Comparison of ENCODE assay signal across 19 mouse cellular contexts in the genomic region with DNA sequence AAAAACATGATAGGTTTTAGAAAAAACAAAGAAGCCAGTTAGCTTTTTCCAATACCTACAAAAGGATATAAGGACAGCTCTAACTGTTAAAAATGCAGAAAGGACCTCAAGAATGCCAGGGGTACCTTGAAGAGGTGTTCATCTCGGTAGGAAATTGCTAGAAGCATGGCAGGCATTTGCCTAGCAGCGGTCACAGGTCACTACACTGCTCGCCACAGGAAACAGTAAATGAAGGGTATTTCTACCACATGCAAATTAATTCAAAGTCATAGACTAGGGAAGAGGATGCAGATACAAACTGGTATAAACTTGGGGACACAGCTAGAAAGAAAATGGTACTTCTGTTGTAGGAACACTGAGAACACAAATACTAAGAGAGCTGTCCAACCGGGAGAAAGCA.
"Had no signal": no experiment of that assay in that cellular context is flagged by ENCODE, and none has a peak within 500 bp of the region (broad histone marks: within the 10 kb centered on the region; RNA-seq: fewer than 3 reads in every experiment).

No protein-coding gene starts in this region.

- H3K36me3 ChIP-seq: liver, embryonic 15.5 days; lung, embryonic 15.5 days; midbrain, embryonic 13.5 days; midbrain, embryonic 15.5 days; neural tube, embryonic 13.5 days; neural tube, embryonic 15.5 days had no signal

- H3K9me3 ChIP-seq: liver, embryonic 15.5 days; lung, embryonic 15.5 days; megakaryocyte, embryonic 14.5 days; midbrain, embryonic 13.5 days; midbrain, embryonic 15.5 days; neural tube, embryonic 13.5 days; neural tube, embryonic 15.5 days had no signal

- H3K4me3 ChIP-seq: liver, embryonic 15.5 days; lung, embryonic 15.5 days; megakaryocyte, embryonic 14.5 days; midbrain, embryonic 13.5 days; midbrain, embryonic 15.5 days; myocyte; neural tube, embryonic 13.5 days; neural tube, embryonic 15.5 days had no signal

- H3K4me1 ChIP-seq: liver, embryonic 15.5 days; midbrain, embryonic 13.5 days had no signal

- H3K4me2 ChIP-seq: liver, embryonic 15.5 days; lung, embryonic 15.5 days; midbrain, embryonic 11.5 days; midbrain, embryonic 13.5 days; midbrain, embryonic 15.5 days; neural tube, embryonic 13.5 days; neural tube, embryonic 15.5 days had no signal

- H3K9ac ChIP-seq: liver, embryonic 15.5 days; liver, postnatal 0 days; lung, embryonic 15.5 days; midbrain, embryonic 13.5 days; midbrain, embryonic 15.5 days; neural tube, embryonic 13.5 days; neural tube, embryonic 15.5 days had no signal

- H3K27me3 ChIP-seq: liver, embryonic 15.5 days; lung, embryonic 15.5 days; megakaryocyte, embryonic 14.5 days; midbrain, embryonic 13.5 days; midbrain, embryonic 15.5 days; neural tube, embryonic 13.5 days; neural tube, embryonic 15.5 days had no signal

- DNase-seq: liver, postnatal 0 days; lung, adult 2 months; lung, postnatal 14 days; lung, postnatal 36 days; right cerebral cortex, postnatal 14 days; thymus, adult 18-20 months; thymus, postnatal 14 days; thymus, postnatal 36 days had no signal

- H3K27ac ChIP-seq: liver, embryonic 15.5 days; lung, embryonic 15.5 days; macrophage; midbrain, embryonic 13.5 days; midbrain, embryonic 15.5 days; neural tube, embryonic 13.5 days; neural tube, embryonic 15.5 days had no signal

- ATAC-seq: liver, postnatal 0 days; lung, postnatal 0 days; midbrain, embryonic 13.5 days; midbrain, embryonic 15.5 days had no signal
